Mouse (Mus musculus) mature B cell (primary cell): ENCODE data around the gene Mtmr4.

Experiments used
- in situ Hi-C: fragments of 300-500 bp; cut with MboI; formaldehyde crosslinking; loops from 2 replicates; pipeline ENCODE4 v1.14.3; 2019

Gene Mtmr4

GRCm38 (mm10) chr11:87591526-87592353 is at the start of gene Mtmr4:
TSS of gene Mtmr4 (plus strand) at chr11:87592162.
- in situ Hi-C loops, result no loop called here

- in situ Hi-C loops, result no loop called here
These were observed 49.7 kb upstream of the Mtmr4 start for GRCm38 (mm10) chr11:87542285-87542684.

GRCm38 (mm10) chr11:87542906-87543305 is 49.1 kb upstream of the Mtmr4 start:
- in situ Hi-C loops, result no loop called here

GRCm38 (mm10) chr11:87553342-87553741 is 38.6 kb upstream of the Mtmr4 start:
- in situ Hi-C loops, result no loop called here

- in situ Hi-C loops, result no loop called here
These were observed 37.6 kb upstream of the Mtmr4 start for GRCm38 (mm10) chr11:87554386-87554785.

- in situ Hi-C loops, result no loop called here
These were observed 36.8 kb upstream of the Mtmr4 start for GRCm38 (mm10) chr11:87555106-87555703.

GRCm38 (mm10) chr11:87561208-87561607 is 30.8 kb upstream of the Mtmr4 start:
- in situ Hi-C loops, result no loop called here

GRCm38 (mm10) chr11:87566501-87566900 is 25.5 kb upstream of the Mtmr4 start, which contains the start of gene Gm11492:
TSS of gene Gm11492 (plus strand) at chr11:87566653.
- in situ Hi-C loops, result no loop called here

- in situ Hi-C loops, result no loop called here
These were observed 23.6 kb upstream of the Mtmr4 start, which contains the start of gene Sept4 for GRCm38 (mm10) chr11:87568255-87568953. TSS of gene Sept4 (plus strand) at chr11:87568903.

GRCm38 (mm10) chr11:87570743-87571142 is 21.2 kb upstream of the Mtmr4 start:
- in situ Hi-C loops, result no loop called here

GRCm38 (mm10) chr11:87571361-87571950 is 20.5 kb upstream of the Mtmr4 start:
- in situ Hi-C loops, result no loop called here

GRCm38 (mm10) chr11:87573751-87574150 is 18.2 kb upstream of the Mtmr4 start:
- in situ Hi-C loops, result no loop called here

- in situ Hi-C loops, result no loop called here
These were observed 17.3 kb upstream of the Mtmr4 start for GRCm38 (mm10) chr11:87574520-87575180.

GRCm38 (mm10) chr11:87577601-87578248 is 14.2 kb upstream of the Mtmr4 start:
- in situ Hi-C loops, result no loop called here

- in situ Hi-C loops, result no loop called here
These were observed 13.6 kb upstream of the Mtmr4 start for GRCm38 (mm10) chr11:87578249-87578962.

GRCm38 (mm10) chr11:87578963-87579601 is 12.9 kb upstream of the Mtmr4 start:
- in situ Hi-C loops, result no loop called here

GRCm38 (mm10) chr11:87579713-87580112 is 12.2 kb upstream of the Mtmr4 start:
- in situ Hi-C loops, result no loop called here

- in situ Hi-C loops, result no loop called here
These were observed 11.3 kb upstream of the Mtmr4 start for GRCm38 (mm10) chr11:87580543-87581085.

GRCm38 (mm10) chr11:87581161-87581865 is 10.6 kb upstream of the Mtmr4 start:
- in situ Hi-C loops, result no loop called here
